8 mouse cellular contexts compared by ENCODE assay signal in the genomic region with DNA sequence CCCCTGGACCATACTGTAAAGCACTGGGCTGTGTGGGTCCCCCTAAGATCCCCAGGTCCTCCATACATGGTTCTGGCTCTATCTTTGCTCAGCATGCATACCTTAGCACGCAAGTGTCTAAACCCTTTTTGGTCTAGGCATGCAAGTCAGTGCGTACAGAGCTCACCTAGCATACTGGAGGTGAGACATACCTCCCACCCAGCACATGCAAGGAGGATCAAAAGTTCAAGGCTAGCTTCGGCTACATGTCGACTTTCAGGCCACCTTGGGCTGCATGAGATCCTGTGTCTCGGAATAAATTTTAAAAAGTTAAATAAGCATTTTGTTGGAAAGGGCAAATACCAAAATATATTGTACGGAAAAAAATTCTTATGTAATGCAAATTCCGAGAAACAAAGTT. TPM values are rescaled to one million over a fixed set of nuclear protein-coding genes. Genes with fewer than 3 reads are reported as not detected.
A peak's percentile ranks its signal among the peaks of the same experiment; 100 is the strongest.
DNase-seq lines count a peak whose midpoint lies in the region; ATAC-seq and TF ChIP-seq lines count a peak whose summit lies in the region.

No protein-coding gene starts in this region.

- H3K4me1 ChIP-seq in cerebellum, adult 2 months (ENCODE audit: control insufficient read depth, insufficient read depth, low read length) = peaks cover 3% of the 10 kb centered on the region; the same call in 1 of the 2 replicates
- peaks cover 6% of the 10 kb centered on the region for H3K4me1 ChIP-seq in testis, adult 2 months (ENCODE audit: control insufficient read depth, insufficient read depth, low read length)
- peaks cover 19% of the 10 kb centered on the region for H3K4me1 ChIP-seq in liver, embryonic 16.5 days (ENCODE audit: control insufficient read depth, low read depth, low read length)

- peak overlapping the region; percentile 19; the same call in 1 of the 2 replicates for H3K9ac ChIP-seq in liver, embryonic 16.5 days (ENCODE audit: low read depth, low read length)

- no peaks in the 10 kb centered on the region for H3K9me3 ChIP-seq in liver, embryonic 16.5 days (replicated peaks; ENCODE audit: control insufficient read depth, low read length)

- H3K27ac ChIP-seq in cerebellum, adult 2 months (ENCODE audit: insufficient read depth, low read length) = no peak overlapping the region
- H3K27ac ChIP-seq in testis, adult 2 months (ENCODE audit: control insufficient read depth, insufficient read depth, low read depth, low read length) = no peak overlapping the region; the same call in 1 of the 2 replicates
- peak overlapping the region; percentile 61 for H3K27ac ChIP-seq in liver, embryonic 16.5 days (ENCODE audit: low read length)

- TF ChIP-seq CTCF in cerebellum, adult 2 months (IDR thresholded peaks at IDR 0.05; ENCODE audit: borderline replicate concordance, insufficient read depth, low read depth, low read length) = no peak
- TF ChIP-seq CTCF in testis, adult 2 months (IDR thresholded peaks at IDR 0.05; ENCODE audit: control insufficient read depth, insufficient read depth, insufficient replicate concordance, low read depth, low read length) = no peak

- ATAC-seq in liver, embryonic 16.5 days (ENCODE audit: low read depth) = no peak

- DNase-seq in cerebellum, adult 2 months = no peak
- no peak for DNase-seq in cerebellum, adult 11 months
- DNase-seq in testis, postnatal 14 days (ENCODE audit: low spot score) = no peak
- DNase-seq in right cerebral cortex, postnatal 14 days = no peak
- DNase-seq in urinary bladder, postnatal 4 days (ENCODE audit: low spot score in 2 of 2) = no peak
- no peak for DNase-seq in gastrocnemius, postnatal 14 days

- peak overlapping the region; percentile 39 for H3K4me3 ChIP-seq in cerebellum, adult 2 months (replicated peaks; ENCODE audit: insufficient read depth, low read depth, low read length)
- peak overlapping the region; percentile 43; the same call in 1 of the 2 replicates for H3K4me3 ChIP-seq in testis, adult 2 months (ENCODE audit: control insufficient read depth, low read depth, low read length)
- H3K4me3 ChIP-seq in liver, embryonic 16.5 days (ENCODE audit: low read depth, low read length) = peak overlapping the region; percentile 42

- no peak for TF ChIP-seq POLR2A in cerebellum, adult 2 months (IDR thresholded peaks at IDR 0.05; ENCODE audit: borderline replicate concordance, insufficient read depth, low read length)
- no peak for TF ChIP-seq POLR2A in testis, adult 2 months (IDR thresholded peaks at IDR 0.05; ENCODE audit: control insufficient read depth, low read depth, low read length)

- peak overlapping the region; percentile 49 for H3K4me2 ChIP-seq in liver, embryonic 16.5 days (ENCODE audit: low read depth, low read length)

- intact Hi-C loops in gastrocnemius, postnatal 14 days (cut with DNase I; ENCODE audit: low total_unique reads) = no loop called here

- no peaks in the 10 kb centered on the region for H3K27me3 ChIP-seq in cerebellum, adult 2 months (ENCODE audit: control insufficient read depth, insufficient read depth, low read length)
- no peaks in the 10 kb centered on the region for H3K27me3 ChIP-seq in testis, adult 2 months (ENCODE audit: control insufficient read depth, insufficient read depth, low read length)
- no peaks in the 10 kb centered on the region for H3K27me3 ChIP-seq in liver, embryonic 16.5 days (ENCODE audit: control insufficient read depth, insufficient read depth, low read depth, low read length)

- WGBS in cerebellum, adult 2 months = 25% methylated on average over 7 of the region's 7 CpGs
- 31% methylated on average over 7 of the region's 7 CpGs for WGBS in liver, embryonic 16.5 days (ENCODE audit: insufficient replicate concordance)

- H3K36me3 ChIP-seq in testis, adult 2 months (ENCODE audit: control insufficient read depth, insufficient read depth, low read length) = no peaks in the 10 kb centered on the region
- no peaks in the 10 kb centered on the region for H3K36me3 ChIP-seq in liver, embryonic 16.5 days (ENCODE audit: control insufficient read depth, insufficient read depth)

RNA-seq across cellular contexts. Expression of a gene that starts 10.4 kb away (rescaled TPM):
- 47.4 and 48.5 TPM in 2 replicates for polyA plus RNA-seq in cerebellum, adult 2 months (2012; rRNA removed)
- 90.7 and 98.5 TPM in 2 replicates for polyA plus RNA-seq in testis, adult 2 months (2012; rRNA removed)
- polyA plus RNA-seq in liver, embryonic 16.5 days (2015; fragmentation: Nextera tagmentation; extraction: Ambion mirVana) = 16.6 and 20.6 TPM in 2 replicates
- 1 to 10 TPM; 2.0 to 4.6 TPM for total RNA-seq in gastrocnemius, postnatal 14 days (2021)

RNA-seq across cellular contexts. Expression of a gene that starts 23.8 kb away (rescaled TPM):
- polyA plus RNA-seq in cerebellum, adult 2 months (2012; rRNA removed) = 37.1 and 39.1 TPM in 2 replicates
- 41.4 and 42.7 TPM in 2 replicates for polyA plus RNA-seq in testis, adult 2 months (2012; rRNA removed)
- 18.4 and 20.3 TPM in 2 replicates for polyA plus RNA-seq in liver, embryonic 16.5 days (2015; fragmentation: Nextera tagmentation; extraction: Ambion mirVana)
- total RNA-seq in gastrocnemius, postnatal 14 days (2021) = 1 to 10 TPM; 5.3 to 6.4 TPM

RNA-seq across cellular contexts. Expression of a gene that starts 31.3 kb away (rescaled TPM):
- polyA plus RNA-seq in cerebellum, adult 2 months (2012; rRNA removed) = 19.6 and 21.4 TPM in 2 replicates
- 17.0 and 19.5 TPM in 2 replicates for polyA plus RNA-seq in testis, adult 2 months (2012; rRNA removed)
- 4.0 and 4.2 TPM in 2 replicates for polyA plus RNA-seq in liver, embryonic 16.5 days (2015; fragmentation: Nextera tagmentation; extraction: Ambion mirVana)
- 1 to 10 TPM; 3.6 to 4.0 TPM for total RNA-seq in gastrocnemius, postnatal 14 days (2021)
